Mouse (Mus musculus) kidney, embryonic 15.5 days (tissue): ENCODE measurements around the gene Smad3. TPM values are rescaled to one million over a fixed set of nuclear protein-coding genes. Genes with fewer than 3 reads are reported as not detected.

Experiments
- ATAC-seq: fragments of 200-750 bp; cut with Nextera tagmentation; replicated peaks from 2 replicates; pipeline ENCODE4 v1.8.0; 2017; ENCODE audit warnings: moderate TSS enrichment; ENCODE audit not compliant: low FRiP score
- H3K27ac ChIP-seq: fragments of 300-500 bp; sonication (generic); 2 replicates; pipeline ENCODE4 v1.5.1; 2015; ENCODE audit warnings: mild to moderate bottlenecking, inconsistent platforms
- H3K27me3 ChIP-seq: fragments of 300-500 bp; sonication (generic); 2 replicates; pipeline ENCODE4 v1.6.1; 2015; ENCODE audit warnings: inconsistent platforms
- H3K36me3 ChIP-seq: fragments of 300-500 bp; sonication (generic); 2 replicates; pipeline ENCODE4 v1.6.1; 2015; ENCODE audit warnings: inconsistent platforms
- H3K4me1 ChIP-seq: fragments of 300-500 bp; sonication (generic); 2 replicates; pipeline ENCODE4 v1.6.1; 2015; ENCODE audit warnings: inconsistent platforms
- H3K4me2 ChIP-seq: fragments of 300-500 bp; sonication (generic); 2 replicates; pipeline ENCODE4 v1.6.1; 2015; ENCODE audit warnings: moderate library complexity, mild to moderate bottlenecking, inconsistent platforms
- H3K4me3 ChIP-seq: fragments of 300-500 bp; sonication (generic); replicated peaks from 2 replicates; pipeline ENCODE4 v1.5.1; 2015; ENCODE audit warnings: mild to moderate bottlenecking, inconsistent platforms
- H3K9ac ChIP-seq: fragments of 300-500 bp; sonication (generic); 2 replicates; pipeline ENCODE4 v1.6.1; 2015; ENCODE audit warnings: mild to moderate bottlenecking, inconsistent platforms
- H3K9me3 ChIP-seq: fragments of 300-500 bp; sonication (generic); replicated peaks from 2 replicates; pipeline ENCODE4 v1.6.1; 2016; ENCODE audit warnings: inconsistent platforms
- WGBS: fragments of 180-500 bp; shearing (Covaris S2); methylation state at CpG from one replicate; pipeline ENCODE4 v1.1.7; 2015; ENCODE audit warnings: mixed read lengths; 5-methylcytosine and 5-hydroxymethylcytosine counted together
- polyA plus RNA-seq: library from polyadenylated mRNA; unstranded; fragments of >200 nt; fragmentation: Nextera tagmentation; extraction: Ambion mirVana; gene quantifications from 2 replicates; pipeline ENCODE4 v1.2.1, GENCODE M21; 2015

The Smad3 gene
- polyA plus RNA-seq, 1 experiment from 2014 or later = 25.0 TPM

DNA sequence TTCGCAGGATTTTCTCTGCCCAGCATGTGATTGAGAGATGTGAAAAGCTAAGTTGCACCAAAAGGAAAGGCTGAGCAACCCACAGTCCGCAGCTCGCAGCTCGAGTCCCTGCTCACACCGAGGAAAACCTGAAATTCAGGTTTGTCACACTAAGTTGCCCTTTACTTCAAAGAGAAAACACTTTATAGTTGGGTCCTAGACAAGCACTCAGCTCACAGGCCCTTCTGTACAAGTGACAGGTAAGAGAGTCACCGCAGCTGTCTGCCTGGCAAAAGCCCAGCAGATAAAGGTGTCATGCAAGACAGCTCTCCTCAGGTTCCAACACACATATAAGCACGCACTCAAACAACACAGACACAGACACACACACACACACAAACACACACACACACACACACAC, 5.2 kb downstream of the Smad3 start:
- no peak for ATAC-seq
- no peak overlapping the region; the same call in 1 of the 2 replicates for H3K4me2 ChIP-seq
- WGBS = 40% methylated on average over 7 of the region's 7 CpGs
- H3K36me3 ChIP-seq = no peaks in the 10 kb centered on the region
- no peaks in the 10 kb centered on the region for H3K27me3 ChIP-seq
- H3K9me3 ChIP-seq = no peaks in the 10 kb centered on the region
- H3K4me1 ChIP-seq = peaks cover 90% of the 10 kb centered on the region
- no peak overlapping the region for H3K9ac ChIP-seq
- no peak overlapping the region for H3K4me3 ChIP-seq
- peak overlapping the region; percentile 52 for H3K27ac ChIP-seq

DNA sequence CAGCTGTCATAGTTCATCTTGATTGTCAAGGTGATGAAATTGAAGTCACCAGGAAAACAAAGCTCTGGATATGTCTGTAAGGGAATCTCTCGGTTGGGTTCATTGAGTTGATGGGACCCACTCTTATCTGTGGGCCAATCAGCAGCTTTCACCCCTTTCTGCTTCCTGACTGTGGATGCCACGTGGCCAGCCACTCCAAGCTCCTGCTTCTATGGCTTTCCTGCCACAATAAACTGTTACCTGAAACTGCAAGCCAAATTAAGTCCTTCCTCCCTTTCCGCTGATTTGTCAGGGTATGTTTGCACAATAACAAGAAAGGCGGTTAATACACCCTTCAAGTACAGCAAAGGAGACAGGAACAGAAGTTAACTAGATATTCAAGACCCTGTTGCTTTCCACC, 6.5 kb downstream of the Smad3 start:
- WGBS = 37% methylated on average over 4 of the region's 4 CpGs
- Histone ChIP-seq H3K4me3 (no peak overlapping the region), H3K27ac (no peak overlapping the region), H3K36me3 (no peaks in the 10 kb centered on the region), H3K9me3 (no peaks in the 10 kb centered on the region), H3K27me3 (no peaks in the 10 kb centered on the region), H3K9ac (no peak overlapping the region), H3K4me2 (no peak overlapping the region), H3K4me1 (peaks cover 98% of the 10 kb centered on the region)
- ATAC-seq = no peak

- Histone ChIP-seq H3K27me3 (no peaks in the 10 kb centered on the region), H3K4me1 (peaks cover 98% of the 10 kb centered on the region), H3K4me2 (peak overlapping the region; percentile 10; the same call in 1 of the 2 replicates), H3K9ac (no peak overlapping the region), H3K36me3 (no peaks in the 10 kb centered on the region), H3K9me3 (no peaks in the 10 kb centered on the region), H3K4me3 (no peak overlapping the region), H3K27ac (peak overlapping the region; percentile 67)
- no peak for ATAC-seq
- WGBS = 28% methylated on average over 10 of the region's 10 CpGs
Observed at GRCm38 (mm10) chr9:63750360-63750974, 7.3 kb downstream of the Smad3 start.

- Histone ChIP-seq H3K4me1 (peaks cover 96% of the 10 kb centered on the region), H3K4me3 (no peak overlapping the region), H3K27ac (peak overlapping the region; percentile 67), H3K4me2 (peak overlapping the region; percentile 38), H3K9ac (no peak overlapping the region), H3K36me3 (no peaks in the 10 kb centered on the region), H3K9me3 (no peaks in the 10 kb centered on the region), H3K27me3 (no peaks in the 10 kb centered on the region)
- no peak for ATAC-seq
- WGBS = 17% methylated on average over 15 of the region's 15 CpGs
Observed at GRCm38 (mm10) chr9:63749296-63749915, 8.4 kb downstream of the Smad3 start.

DNA sequence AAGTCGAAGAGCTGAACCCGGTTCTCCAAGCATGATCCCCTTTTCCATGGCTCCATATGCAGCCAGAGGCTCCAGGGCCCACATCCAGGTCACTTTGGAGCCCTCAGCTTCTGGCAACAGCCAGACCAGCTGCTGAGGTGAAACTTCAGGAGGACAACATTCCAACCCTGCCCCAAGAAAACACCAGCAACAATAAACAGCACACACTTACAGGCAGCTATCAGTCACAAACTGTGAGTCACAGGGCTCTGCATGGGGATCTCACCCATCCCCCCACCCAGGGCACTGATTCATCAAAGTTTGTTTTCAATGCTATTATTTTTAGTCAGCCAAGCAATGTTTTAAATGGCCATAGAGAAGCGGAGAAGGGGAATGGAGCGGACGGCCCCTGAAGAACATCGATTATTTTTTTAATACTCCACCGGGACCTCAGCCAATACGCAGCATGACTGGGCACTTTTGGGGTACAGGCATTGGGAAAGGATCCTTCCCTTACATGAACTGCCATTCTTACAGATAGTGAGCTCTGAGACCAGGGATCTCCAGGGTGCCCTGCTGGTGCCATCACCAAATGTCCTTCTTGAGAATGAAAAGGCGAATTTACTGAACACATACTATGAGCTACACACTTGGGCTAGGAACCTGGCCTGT, 10.0 kb downstream of the Smad3 start:
- Histone ChIP-seq H3K4me3 (no peak overlapping the region), H3K4me1 (peaks cover 93% of the 10 kb centered on the region), H3K9ac (no peak overlapping the region), H3K36me3 (no peaks in the 10 kb centered on the region), H3K4me2 (no peak overlapping the region), H3K27me3 (no peaks in the 10 kb centered on the region), H3K27ac (no peak overlapping the region), H3K9me3 (no peaks in the 10 kb centered on the region)
- WGBS = 73% methylated on average over 9 of the region's 9 CpGs
- ATAC-seq = no peak

- H3K9me3 ChIP-seq = no peaks in the 10 kb centered on the region
- H3K4me3 ChIP-seq = no peak overlapping the region
- H3K36me3 ChIP-seq = no peaks in the 10 kb centered on the region
- 88% methylated on average over 3 of the region's 3 CpGs for WGBS
- no peak overlapping the region for H3K4me2 ChIP-seq
- H3K27me3 ChIP-seq = no peaks in the 10 kb centered on the region
- peak overlapping the region; percentile 64; the same call in 1 of the 2 replicates for H3K27ac ChIP-seq
- H3K4me1 ChIP-seq = peaks cover 93% of the 10 kb centered on the region
- H3K9ac ChIP-seq = no peak overlapping the region
- ATAC-seq = no peak
Observed at GRCm38 (mm10) chr9:63746980-63747379, 10.8 kb downstream of the Smad3 start.

DNA sequence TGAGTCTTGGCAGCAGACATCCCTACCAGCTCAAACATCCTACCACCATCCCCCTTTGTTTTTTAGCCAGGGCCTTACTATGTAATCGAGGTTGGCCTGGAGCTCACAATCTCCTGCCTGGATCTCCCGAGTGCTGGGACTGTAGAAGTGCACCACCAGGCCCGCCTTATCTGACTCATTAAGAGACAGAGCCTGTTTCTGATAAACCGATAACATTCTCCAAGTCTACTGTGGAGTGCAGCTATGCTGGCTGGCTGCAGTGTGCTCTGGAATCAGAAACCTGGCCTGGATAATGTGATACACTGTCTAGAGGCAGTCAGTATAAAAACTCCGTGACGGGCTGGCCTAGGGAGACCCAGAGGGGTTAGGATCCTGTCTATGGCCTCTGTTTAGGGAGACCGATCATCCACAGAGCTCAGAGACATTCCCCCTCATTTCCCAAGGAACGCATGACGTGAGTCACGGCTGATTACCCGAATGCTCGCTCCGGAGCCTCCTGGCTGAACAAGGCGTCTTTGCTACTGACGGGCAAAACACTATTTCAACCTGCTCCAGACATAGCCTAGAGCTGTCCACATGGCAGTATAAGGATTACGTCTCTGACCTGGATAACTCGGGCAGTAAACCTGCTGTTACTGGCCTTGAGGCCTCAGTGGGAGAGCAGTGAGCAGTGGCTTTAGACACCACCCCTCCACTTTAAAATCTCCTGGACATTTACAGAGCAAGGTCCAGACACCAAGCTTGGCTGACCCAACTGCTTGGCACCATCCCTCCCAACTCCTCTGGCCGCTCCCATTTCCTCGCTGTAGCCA, 11.8 kb downstream of the Smad3 start:
- Histone ChIP-seq H3K27ac (peak overlapping the region; percentile 64), H3K9me3 (no peaks in the 10 kb centered on the region), H3K36me3 (no peaks in the 10 kb centered on the region), H3K27me3 (no peaks in the 10 kb centered on the region), H3K9ac (no peak overlapping the region), H3K4me3 (no peak overlapping the region), H3K4me2 (0 out of 2 replicates have a peak overlapping the region, but pooled peaks have one; percentile 8), H3K4me1 (peaks cover 94% of the 10 kb centered on the region)
- 30% methylated on average over 19 of the region's 19 CpGs for WGBS
- peak; percentile 47 for ATAC-seq

GRCm38 (mm10) chr9:63744595-63744994, 13.2 kb downstream of the Smad3 start:
- no peaks in the 10 kb centered on the region for H3K9me3 ChIP-seq
- H3K9ac ChIP-seq = no peak overlapping the region
- no peak overlapping the region for H3K27ac ChIP-seq
- peaks cover 6% of the 10 kb centered on the region; the same call in 1 of the 2 replicates for H3K36me3 ChIP-seq
- no peak overlapping the region for H3K4me2 ChIP-seq
- 94% methylated on average over 5 of the region's 5 CpGs for WGBS
- no peak for ATAC-seq
- H3K27me3 ChIP-seq = no peaks in the 10 kb centered on the region
- peaks cover 94% of the 10 kb centered on the region for H3K4me1 ChIP-seq
- H3K4me3 ChIP-seq = no peak overlapping the region

DNA sequence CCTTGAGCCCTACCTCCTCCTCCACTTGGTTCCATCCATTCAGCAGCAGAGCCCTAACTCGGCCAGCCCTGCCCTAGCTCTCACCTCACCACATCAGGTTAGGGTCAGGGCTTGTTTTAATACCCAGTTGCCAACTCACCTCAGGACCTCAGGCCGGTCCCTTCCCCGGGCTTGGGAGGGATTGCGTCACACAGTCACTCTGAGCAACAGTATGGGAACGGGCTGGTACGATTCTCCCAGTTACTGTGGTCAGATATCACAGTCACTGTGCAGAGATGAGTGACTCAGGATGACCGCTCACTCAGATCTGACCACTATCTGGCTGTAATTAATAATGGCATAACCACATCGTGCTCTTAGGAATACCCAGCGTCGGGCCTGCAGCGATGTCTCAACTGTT, 14.0 kb downstream of the Smad3 start:
- Histone ChIP-seq H3K27ac (no peak overlapping the region), H3K4me2 (no peak overlapping the region), H3K27me3 (no peaks in the 10 kb centered on the region), H3K4me1 (peaks cover 94% of the 10 kb centered on the region), H3K4me3 (no peak overlapping the region), H3K36me3 (peaks cover 14% of the 10 kb centered on the region; the same call in 1 of the 2 replicates), H3K9me3 (no peaks in the 10 kb centered on the region), H3K9ac (no peak overlapping the region)
- 85% methylated on average over 11 of the region's 11 CpGs for WGBS
- no peak for ATAC-seq

DNA sequence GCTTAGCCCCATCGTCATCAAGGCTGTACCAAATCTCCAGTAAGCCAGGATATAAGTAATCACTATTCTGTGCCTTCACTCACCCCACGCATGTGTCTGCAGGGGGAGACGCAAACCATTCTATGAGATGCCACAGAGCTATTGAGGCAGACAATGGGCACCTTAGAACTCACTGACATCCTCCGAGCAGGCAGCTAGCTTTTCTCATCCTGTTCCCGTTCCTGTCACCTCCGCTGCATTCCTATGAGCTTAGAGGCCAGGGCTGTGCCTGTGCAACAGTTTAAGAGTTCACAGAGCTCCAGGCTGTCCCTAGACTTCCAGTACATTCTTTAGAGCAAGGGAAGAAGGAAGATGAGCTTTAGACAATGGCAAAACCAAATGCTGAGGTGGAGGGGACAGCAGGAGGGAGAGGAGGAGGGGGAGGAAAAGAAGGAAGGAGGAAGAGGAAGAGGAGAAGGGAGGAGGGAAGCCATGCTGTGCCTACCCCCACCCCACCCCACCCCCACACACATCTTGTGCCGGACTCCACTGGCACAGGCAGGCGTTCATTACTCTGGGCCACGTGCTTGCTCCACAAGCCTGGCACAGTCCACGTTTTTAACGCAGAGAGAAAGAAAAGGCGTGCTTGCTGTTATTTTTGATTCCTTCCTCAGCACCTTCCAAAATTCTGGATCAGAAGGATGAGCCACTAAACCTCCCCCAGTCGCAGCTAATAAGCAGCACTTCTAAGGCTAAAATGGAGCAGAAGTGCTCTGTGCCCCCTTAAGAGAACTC, 14.7 kb downstream of the Smad3 start:
- Histone ChIP-seq H3K4me2 (no peak overlapping the region), H3K4me3 (no peak overlapping the region), H3K27ac (peak overlapping the region; percentile 24), H3K36me3 (peaks cover 16% of the 10 kb centered on the region; the same call in 1 of the 2 replicates), H3K4me1 (peaks cover 96% of the 10 kb centered on the region), H3K9ac (no peak overlapping the region), H3K9me3 (no peaks in the 10 kb centered on the region), H3K27me3 (no peaks in the 10 kb centered on the region)
- ATAC-seq = no peak
- 68% methylated on average over 13 of the region's 13 CpGs for WGBS

DNA sequence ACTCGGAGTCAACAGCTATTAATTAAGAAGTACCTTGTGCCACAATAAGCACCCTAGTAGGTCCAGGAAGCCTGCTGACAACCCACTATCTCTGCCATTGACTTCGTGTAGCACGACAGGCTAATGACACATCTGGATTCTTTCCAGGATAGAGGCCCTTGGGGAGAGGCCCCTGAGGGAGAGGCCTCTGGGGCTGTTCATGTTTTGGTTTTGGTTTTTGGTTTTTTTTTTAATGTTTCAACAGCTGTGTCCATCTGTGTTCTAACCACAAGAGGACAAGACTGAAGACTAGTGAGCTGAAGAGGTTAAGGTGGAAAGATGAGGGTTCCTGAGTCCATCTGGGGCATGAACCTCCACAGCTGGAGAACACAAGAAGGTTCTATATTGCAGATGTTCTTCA, 15.5 kb downstream of the Smad3 start:
- Histone ChIP-seq H3K36me3 (peaks cover 16% of the 10 kb centered on the region; the same call in 1 of the 2 replicates), H3K9ac (no peak overlapping the region), H3K27me3 (no peaks in the 10 kb centered on the region), H3K4me1 (peaks cover 96% of the 10 kb centered on the region), H3K27ac (peak overlapping the region; percentile 24; the same call in 1 of the 2 replicates), H3K9me3 (no peaks in the 10 kb centered on the region), H3K4me2 (no peak overlapping the region), H3K4me3 (no peak overlapping the region)
- no peak for ATAC-seq
- WGBS = 43% methylated on average over 3 of the region's 3 CpGs
